Mouse (Mus musculus): ENCODE results near the gene Mtm1. TPM values are rescaled to one million over a fixed set of nuclear protein-coding genes. Genes with fewer than 3 reads are reported as not detected.
"Not testable (repeated sequence)": the region's sequence is repeated elsewhere in the genome, so short reads cannot be mapped to it uniquely, and the experiment has no call there.

The Mtm1 gene
- total RNA-seq, 2 experiments from 2014 or later: 15.9 to 16.2 TPM

DNA sequence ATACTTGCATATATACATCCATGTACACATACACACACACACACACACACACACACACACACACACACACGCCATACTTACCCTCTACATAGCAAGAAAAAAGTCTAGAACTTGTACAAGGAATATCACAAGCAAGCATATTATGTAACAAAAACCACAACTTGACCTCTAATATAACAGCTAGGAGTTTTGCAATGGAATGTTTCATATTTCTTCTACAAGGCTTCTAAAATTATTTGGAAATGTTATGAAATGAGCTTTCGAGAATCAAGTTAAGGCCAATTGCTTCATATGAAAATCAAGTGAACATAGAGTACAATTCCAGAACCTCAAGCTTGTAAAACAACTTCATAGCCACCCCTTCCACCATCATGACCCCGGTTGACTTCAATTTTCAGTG lies 74.9 kb downstream of the Mtm1 start:
- DNase-seq: no peak

DNA sequence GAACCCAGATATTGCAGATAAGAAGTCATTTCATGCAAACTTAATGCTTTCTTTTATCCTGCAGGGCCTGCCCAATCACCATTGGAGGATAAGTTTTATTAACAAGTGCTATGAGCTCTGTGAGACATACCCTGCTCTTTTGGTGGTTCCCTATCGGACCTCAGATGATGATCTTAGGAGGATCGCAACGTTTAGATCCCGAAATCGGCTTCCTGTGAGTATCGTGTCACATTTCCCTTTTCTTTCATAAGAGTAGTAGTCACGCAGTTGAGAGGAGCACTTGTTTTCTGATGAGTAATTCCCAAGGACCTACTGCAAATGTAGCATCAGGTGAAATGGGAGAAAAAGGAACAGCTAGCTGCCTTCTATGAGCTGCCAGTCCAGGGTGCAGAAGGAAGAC lies 76.5 kb downstream of the Mtm1 start:
- DNase-seq: no peak

DNA sequence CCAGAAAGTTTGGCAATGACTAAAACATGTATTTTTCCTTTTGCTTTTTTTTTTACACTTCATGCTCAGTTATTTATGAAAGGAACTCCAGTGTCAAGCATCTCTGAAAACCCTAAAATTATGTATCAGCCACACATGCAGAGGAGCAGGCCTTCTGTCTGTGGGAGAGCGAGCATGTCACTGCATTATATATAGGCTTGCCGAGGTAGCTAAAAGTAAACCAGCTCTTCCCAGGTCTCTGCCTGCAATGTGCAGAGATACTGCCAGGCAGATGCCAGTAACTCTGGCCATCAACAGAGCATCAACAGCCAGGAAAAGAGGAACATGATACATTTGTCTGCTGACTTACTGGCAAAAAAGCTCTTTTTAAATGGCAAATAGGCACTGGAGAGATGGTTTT lies 83.6 kb downstream of the Mtm1 start:
- DNase-seq: no peak

DNA sequence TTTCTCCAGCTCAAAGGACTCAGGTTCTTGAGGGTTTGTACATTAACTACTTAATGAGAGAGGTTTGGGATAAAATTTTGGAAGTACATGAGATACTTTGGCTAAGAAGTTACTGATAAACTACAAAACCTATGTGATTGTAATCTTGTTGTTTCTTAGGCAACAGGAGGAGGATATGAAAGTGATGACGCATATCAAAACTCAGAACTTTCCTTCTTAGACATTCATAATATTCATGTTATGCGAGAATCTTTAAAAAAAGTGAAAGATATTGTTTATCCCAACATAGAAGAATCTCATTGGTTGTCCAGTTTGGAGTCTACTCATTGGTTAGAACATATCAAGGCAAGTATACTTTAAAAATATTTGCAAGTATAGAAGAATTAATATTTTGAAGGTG lies 85.4 kb downstream of the Mtm1 start:
- DNase-seq: no peak

DNA sequence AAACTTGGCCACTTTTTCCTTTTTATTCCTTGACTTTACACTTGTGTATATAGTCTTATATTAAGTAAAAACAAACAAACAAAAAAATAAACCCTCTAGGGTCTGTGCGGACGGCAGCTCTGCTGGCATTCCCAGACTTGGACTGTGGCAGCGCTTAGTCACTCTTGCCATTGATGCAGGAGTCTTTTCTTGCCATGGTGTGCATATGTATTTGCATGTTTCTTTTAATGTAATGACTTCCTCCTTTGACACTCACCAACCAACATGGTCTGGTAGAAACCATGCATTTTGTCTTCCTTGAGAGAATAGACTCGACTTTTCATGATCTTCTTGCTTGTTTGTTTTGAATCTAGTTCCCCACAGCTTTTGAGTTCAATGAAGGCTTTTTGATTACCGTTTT lies 91.6 kb downstream of the Mtm1 start:
- no peak for DNase-seq

DNA sequence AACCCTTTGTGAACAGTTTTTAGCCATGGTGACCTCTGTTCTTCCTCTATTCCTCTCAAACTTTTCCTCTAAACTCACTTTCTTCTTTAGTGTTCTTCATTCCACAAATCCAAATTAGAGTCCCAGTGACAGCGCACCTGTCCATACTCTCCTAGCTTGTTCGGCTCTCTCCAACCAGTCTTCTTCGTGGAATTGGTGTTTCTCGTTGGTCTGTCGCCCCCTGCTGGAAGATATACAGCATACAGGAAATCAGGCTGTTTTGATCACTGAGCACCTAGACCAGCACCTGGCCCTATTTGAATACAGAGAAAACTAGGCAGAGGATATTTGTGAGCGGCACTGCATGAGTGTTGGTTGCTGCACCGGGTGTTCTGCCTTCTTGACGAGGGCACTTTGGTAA lies 100.7 kb downstream of the Mtm1 start:
- peak; percentile 47 to 60 for DNase-seq

DNA sequence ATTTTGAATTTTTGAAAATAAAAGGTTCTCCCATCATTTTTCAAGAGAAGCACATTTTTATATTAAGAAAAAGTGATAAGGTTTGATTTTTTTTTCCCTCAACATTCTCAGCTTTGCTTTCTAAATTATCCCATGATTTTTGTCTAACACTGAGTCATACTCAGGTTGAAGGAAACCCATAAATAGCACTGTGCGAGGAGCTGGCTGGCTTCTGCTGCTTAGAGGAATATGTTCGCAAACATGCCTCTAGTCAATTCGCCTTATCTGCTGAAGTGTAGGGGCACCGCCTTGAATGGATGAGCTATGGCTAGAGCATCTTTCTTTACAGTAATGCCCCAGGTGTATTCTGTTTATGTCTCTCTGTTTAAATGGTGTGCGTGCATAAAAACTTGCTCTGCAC lies 103.8 kb downstream of the Mtm1 start:
- no peak for DNase-seq

DNA sequence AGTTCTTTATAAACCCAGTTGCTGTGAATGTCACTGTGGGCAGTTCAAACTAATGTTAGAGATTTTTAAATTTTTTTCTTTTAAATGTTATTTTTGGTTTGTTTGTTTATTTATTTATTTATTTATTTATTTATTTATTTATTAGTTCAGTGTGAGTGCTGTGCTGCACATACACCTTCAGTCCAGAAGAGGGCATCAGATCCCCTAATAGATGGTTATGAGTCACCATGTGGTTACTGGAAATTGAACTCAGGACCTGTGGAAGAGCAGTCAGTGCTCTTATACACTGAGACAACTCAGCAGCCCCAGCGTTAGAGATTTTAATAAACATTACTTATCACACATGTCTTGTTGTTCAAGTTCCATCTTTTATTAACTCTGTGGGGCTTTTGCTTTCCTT lies 141.5 kb downstream of the Mtm1 start:
- DNase-seq: peak in 1 of 2 experiments; percentile 10

DNA sequence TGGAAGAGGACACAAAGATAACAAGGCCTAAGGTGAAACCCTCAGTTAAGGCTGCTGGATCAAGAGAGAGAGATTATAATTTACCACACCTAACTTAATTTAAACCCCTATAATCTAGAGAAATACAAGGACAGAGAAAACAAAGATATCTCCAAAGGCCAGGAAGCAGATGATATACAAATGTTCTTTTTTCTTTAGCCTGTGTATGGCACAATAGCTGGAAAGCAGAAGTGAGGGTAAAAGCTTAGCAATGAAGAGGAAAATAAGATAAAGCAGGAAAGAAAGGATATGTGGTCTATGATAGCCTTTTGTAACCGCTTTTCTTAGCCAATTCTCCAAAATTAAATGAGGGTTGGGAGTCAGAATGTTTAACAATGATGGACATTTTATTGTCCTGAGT lies 144.8 kb downstream of the Mtm1 start:
- no peak for DNase-seq

DNA sequence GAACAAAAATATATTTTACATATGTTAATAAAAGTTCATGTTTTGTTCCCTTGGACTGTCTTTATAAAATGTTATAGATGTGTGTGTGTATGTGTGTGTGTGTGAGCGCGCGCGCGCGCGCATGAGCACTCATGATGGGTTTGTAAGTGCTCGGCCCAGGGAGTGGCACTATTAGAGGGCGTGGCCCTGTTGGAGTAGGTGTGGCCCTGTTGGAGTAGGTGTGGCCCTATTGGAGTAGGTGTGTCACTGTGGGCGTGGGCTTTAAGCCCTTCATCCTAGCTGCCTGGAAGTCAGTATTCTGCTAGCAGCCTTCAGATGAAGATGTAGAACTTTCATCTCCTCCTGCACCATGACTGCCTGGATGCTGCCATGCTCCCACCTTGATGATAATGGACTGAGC lies 151.2 kb downstream of the Mtm1 start:
- DNase-seq: not testable (repeated sequence)

DNA sequence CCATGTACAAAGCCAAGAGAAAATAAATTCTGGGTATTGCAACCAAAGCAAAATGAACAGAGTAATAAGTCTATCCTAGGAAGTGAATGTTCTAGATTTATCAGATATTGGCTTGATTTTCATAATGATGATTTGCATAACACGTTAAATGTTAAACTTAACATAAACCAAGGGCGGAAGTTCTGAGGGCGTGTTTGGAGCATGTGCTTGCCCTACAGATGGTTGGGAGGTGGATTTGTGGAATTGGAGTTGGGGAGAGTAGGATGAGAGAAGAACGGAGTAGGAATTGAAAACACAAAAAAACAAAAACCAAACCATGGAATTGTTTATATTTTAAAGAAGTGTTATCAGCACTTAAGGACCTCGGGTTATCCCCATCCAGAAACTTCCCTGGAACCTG lies 153.5 kb downstream of the Mtm1 start:
- peak in 1 of 2 experiments; percentile 5 for DNase-seq

DNA sequence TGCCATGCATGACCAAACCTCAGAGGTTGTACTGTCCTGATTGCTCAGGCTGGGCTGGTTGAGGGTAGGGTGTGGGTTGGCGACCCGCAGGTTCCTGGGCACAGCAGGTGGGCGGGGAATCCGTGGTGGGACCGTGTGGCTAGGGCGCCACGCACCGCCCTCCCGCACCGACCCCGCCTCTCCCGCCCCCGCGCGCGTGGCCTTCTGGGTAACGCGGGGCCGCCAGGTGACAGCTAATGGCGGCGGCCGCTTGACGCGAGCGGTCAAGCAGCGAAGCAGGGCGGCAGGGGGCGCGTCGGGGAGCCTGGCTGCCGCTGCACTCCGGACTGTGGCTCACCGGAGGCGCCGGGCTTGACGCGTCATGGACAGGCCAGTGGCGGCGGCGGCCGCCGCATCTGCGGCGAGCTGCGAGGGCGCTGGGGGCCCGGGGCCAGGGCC lies 154.0 kb downstream of the Mtm1 start, which contains the start of gene Mtmr1:
Gene Mtmr1 (plus strand): TSS at position 207 of the 438 bp plus-strand sequence.
- DNase-seq: peak; percentile 87 to 88

DNA sequence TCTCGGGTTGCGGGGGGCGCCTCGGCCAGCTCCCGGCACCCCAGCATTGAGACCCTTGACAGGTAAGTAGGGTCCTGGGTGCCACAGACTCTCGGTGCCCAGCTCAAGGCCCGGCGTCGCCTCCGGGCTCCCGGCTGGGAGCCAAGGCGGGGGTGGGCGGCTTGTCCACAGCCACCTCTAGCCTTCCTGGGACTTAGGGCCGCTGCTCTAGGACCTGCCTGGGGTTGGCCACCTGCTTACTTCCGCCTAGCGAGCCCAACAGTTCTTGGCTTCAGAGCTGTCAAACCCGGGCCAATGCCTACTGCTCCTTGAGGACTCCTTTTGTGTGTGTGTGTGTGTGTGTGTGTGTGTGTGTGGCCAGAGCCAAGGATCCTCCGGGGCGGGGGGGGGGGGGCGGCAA lies 154.4 kb downstream of the Mtm1 start:
- peak; percentile 23 to 46 for DNase-seq

Other genes with a start within 250 kb of the Mtm1 start
- gene Mamld1, start 160.5 kb upstream of the Mtm1 start, total RNA-seq (2021): 1 to 10 TPM; 4.0 to 7.6 TPM
- 10 to 100 TPM; 25.4 to 25.8 TPM for gene Mtmr1, start 154.0 kb downstream of the Mtm1 start, total RNA-seq (2021)